Mouse (Mus musculus) retina, embryonic 14.5 days (tissue): ENCODE data around the gene Tmem63b.

Experiments used
- DNase-seq: peaks from one replicate; pipeline ENCODE4 v3.0.0-alpha.2; 2015; ENCODE audit warnings: low spot score

Tmem63b gene

GRCm38 (mm10) chr17:45672598-45672997 is 14.1 kb downstream of the Tmem63b start:
- no peak for DNase-seq

GRCm38 (mm10) chr17:45671821-45672220 is 14.9 kb downstream of the Tmem63b start:
- peak; percentile 45 for DNase-seq

GRCm38 (mm10) chr17:45667986-45668385 is 18.7 kb downstream of the Tmem63b start:
- no peak for DNase-seq

- DNase-seq = no peak
These were observed 19.2 kb downstream of the Tmem63b start for GRCm38 (mm10) chr17:45667481-45667880.

- no peak for DNase-seq
These were observed 20.6 kb downstream of the Tmem63b start for GRCm38 (mm10) chr17:45666091-45666490.

- no peak for DNase-seq
These were observed 22.1 kb downstream of the Tmem63b start for GRCm38 (mm10) chr17:45664608-45665007.

- peak; percentile 90 for DNase-seq
These were observed 23.4 kb downstream of the Tmem63b start for GRCm38 (mm10) chr17:45663106-45663919.

GRCm38 (mm10) chr17:45659225-45659624 is 27.5 kb downstream of the Tmem63b start, which contains the start of gene Capn11:
TSS of gene Capn11 (minus strand) at chr17:45659325.
- DNase-seq = no peak

- DNase-seq = no peak
These were observed 30.9 kb downstream of the Tmem63b start for GRCm38 (mm10) chr17:45655820-45656219.

GRCm38 (mm10) chr17:45653233-45653632 is 33.5 kb downstream of the Tmem63b start:
- no peak for DNase-seq

- no peak for DNase-seq
These were observed 42.5 kb downstream of the Tmem63b start for GRCm38 (mm10) chr17:45644185-45644584.

GRCm38 (mm10) chr17:45642701-45643100 is 44.0 kb downstream of the Tmem63b start:
- peak; percentile 80 for DNase-seq

- no peak for DNase-seq
These were observed 44.7 kb downstream of the Tmem63b start for GRCm38 (mm10) chr17:45641981-45642380.

- DNase-seq = no peak
These were observed 48.0 kb downstream of the Tmem63b start for GRCm38 (mm10) chr17:45638596-45639295.

GRCm38 (mm10) chr17:45634033-45634432 is 52.7 kb downstream of the Tmem63b start:
- DNase-seq = no peak

GRCm38 (mm10) chr17:45631940-45632339 is 54.8 kb downstream of the Tmem63b start:
- no peak for DNase-seq

GRCm38 (mm10) chr17:45630992-45631391 is 55.7 kb downstream of the Tmem63b start:
- DNase-seq = no peak

GRCm38 (mm10) chr17:45629861-45630694 is 56.6 kb downstream of the Tmem63b start:
- DNase-seq = peak; percentile 82

- peak; percentile 35 for DNase-seq
These were observed 57.5 kb downstream of the Tmem63b start for GRCm38 (mm10) chr17:45628885-45629855.

- DNase-seq = no peak
These were observed 58.5 kb downstream of the Tmem63b start for GRCm38 (mm10) chr17:45628160-45628559.

GRCm38 (mm10) chr17:45626577-45627134 is 60.0 kb downstream of the Tmem63b start:
- peak; percentile 97 for DNase-seq
